Mouse (Mus musculus): ENCODE measurements around the gene Rsrc1. TPM values are rescaled to one million over a fixed set of nuclear protein-coding genes. Genes with fewer than 3 reads are reported as not detected.
"Not testable (repeated sequence)": the region's sequence is repeated elsewhere in the genome, so short reads cannot be mapped to it uniquely, and the experiment has no call there.

Gene Rsrc1
- total RNA-seq, 2 experiments from 2014 or later = 27.4 to 31.4 TPM

DNA sequence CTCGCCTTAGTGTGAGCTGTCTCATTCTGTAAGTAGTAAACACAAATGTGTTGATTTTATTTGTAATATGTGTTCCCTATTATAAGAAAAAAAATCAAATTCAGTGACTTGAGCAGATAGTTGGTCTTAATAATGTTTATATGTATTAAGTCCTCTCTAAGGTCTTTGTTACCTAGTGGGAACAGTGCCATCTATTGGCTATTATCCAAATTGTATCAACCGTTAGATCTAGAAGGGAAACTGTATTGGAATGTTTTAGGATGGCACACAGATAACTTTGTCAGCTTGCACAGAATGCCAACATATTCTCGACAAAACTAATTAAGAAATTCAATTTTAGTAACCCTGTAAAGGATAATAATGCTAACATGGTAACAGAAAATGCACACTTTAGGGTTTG, 216.0 kb downstream of the Rsrc1 start:
- intact Hi-C loops (cut with DNase I) = no loop called here
- DNase-seq (ENCODE audit: low spot score in 2 of 2) = no peak

DNA sequence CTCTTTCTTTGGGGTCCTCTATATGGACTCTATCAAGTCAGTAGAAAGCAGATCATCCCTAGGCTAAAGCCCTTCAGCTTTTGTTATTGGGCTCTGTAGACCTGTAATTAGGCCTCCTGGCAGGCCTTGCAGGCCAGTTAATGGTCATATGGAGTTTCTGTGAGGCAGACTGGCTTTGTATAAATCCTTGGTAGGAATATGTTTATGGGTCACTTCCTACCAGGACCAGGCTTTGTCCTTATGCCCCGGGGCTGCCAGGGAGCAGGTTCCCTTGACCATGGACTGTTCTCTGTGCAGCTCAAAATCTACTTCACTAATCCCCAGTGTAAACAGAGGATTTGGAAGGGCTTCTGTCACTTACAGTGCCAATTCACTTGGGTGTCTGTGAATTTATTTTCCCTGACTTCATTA, 231.9 kb downstream of the Rsrc1 start:
- DNase-seq (ENCODE audit: low spot score in 2 of 2) = no peak
- intact Hi-C loops (cut with DNase I) = no loop called here

DNA sequence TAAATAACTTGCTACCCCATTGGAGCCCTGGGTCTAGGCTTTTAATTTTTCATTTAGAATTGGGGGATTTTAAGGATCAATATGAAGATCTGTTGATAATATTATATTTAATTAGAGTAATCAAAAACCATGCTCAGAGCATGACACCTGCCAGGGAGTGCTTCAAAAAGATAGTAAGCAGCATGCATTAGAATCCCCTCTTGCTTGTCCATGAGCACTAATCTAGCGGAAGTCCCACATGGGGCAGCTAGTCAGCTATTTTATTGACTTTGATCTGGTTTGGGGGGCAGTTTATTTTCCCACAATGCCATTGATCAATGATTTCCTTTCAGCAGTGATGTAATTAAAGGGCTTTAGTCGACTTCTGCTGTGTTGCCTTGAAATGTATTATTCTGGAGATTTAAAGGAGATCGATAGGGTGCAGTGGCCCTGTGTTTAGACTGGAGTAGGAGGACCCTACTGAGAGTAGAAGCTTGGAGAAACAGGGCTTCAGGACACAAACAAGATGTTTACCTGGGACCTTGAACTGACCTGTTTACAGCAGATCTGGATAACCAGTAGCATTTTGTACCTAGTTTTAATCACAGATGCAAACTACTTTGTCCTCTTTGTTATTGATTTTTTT, 251.5 kb downstream of the Rsrc1 start:
- DNase-seq (ENCODE audit: low spot score in 2 of 2) = no peak
- intact Hi-C loops (cut with DNase I) = no loop called here

DNA sequence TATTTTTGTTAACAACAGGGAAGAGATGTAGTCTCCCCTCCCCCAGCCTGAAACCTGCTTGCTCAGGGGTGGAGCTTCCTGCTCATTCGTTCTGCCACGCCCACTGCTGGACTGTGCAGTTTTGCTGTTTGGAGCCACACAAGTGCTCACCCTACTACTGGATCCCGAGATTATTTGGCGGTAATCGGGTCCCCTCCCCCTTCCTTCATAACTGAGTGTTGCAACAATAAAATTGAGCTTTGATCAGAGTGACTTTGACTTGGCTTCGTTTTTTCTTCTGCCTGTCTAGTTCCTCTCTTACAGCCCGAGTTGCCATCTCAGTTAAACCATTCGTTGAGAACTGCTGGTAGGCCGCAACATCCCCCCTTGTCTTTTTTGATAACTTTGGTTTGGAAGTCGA, 261.3 kb downstream of the Rsrc1 start:
- DNase-seq (ENCODE audit: low spot score in 2 of 2); intact Hi-C loops (cut with DNase I): not testable (repeated sequence)

DNA sequence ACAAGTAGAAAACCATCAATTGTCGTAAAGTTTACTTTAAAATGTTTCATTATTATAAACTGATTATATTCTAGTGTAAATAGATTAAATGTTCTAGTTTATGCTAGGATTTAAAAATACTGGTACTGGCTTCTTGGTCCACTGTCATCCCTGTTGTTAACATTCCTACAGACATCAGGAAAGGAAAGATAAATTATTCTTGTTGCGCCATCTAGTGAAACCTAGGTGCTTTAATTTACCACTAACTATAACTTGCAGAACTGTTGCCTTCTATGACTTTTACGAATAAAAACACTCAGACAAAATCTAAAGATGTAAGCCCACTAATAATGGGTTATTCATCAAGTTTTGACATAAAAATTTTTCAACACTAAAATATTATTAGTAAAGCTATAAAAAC, 286.3 kb downstream of the Rsrc1 start:
- DNase-seq (ENCODE audit: low spot score in 2 of 2) = peak in 1 of 2 experiments; percentile 10
- intact Hi-C loops (cut with DNase I) = loop anchor here (5.0 kb wide), 1 partner anchor 855 kb away; no protein-coding TSS in a partner anchor

DNA sequence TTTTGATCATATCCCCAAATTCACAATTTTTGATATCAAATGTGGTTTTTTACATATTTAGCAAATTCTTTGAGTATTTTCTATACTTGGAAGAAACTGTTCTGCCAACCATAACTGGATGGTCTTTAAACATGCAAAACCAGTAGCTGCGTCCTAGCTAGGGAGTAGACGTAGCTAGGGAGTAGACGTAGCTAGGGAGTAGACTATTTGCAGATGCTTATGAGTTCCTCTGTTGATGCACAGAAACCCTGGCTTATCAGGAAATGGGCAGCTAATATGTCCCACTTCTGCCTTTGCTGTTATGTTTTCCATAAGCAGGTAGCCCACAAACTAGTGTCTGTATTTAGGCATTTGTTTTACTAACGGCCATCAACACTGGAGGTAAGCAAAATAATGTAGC, 298.6 kb downstream of the Rsrc1 start:
- no peak for DNase-seq (ENCODE audit: low spot score in 2 of 2)
- intact Hi-C loops (cut with DNase I) = no loop called here

DNA sequence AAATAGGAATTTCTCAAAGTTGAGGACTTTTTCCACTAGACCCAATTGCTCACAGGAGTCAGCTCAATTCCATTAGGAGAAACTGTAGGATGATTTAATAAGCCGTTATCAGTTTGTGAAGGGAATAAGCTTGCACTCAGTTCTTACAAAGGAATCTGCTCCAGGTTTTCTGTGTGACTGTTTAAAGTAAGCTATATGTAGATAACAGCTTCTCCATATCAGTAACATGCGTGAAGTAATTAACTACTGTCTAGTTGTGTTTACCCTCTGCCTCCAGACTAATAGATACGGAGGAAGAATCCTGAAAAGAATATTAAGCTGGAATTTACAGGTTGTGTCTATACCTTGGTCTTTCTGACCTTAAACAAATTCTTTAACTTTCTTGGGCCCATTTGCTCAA, 299.1 kb downstream of the Rsrc1 start:
- intact Hi-C loops (cut with DNase I) = no loop called here
- no peak for DNase-seq (ENCODE audit: low spot score in 2 of 2)

DNA sequence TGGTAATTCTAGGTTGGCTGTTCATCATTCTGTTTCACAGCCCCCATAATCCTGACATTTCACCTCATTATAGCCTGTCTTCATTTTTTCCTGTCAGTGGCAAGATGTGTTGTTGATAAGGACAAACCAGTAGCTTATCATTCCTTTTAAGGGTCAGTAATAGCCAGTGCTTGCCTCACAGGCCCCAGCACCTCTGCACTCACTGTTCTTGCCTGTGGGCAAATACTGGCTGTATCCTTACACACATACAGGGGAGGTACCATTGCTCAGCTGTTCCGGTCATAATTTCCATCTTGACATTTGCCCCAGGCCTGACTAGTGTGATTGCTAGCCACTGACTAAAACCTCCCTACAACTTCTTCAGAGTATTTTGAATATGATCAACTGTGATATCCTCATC, 302.8 kb downstream of the Rsrc1 start:
- intact Hi-C loops (cut with DNase I) = no loop called here
- no peak for DNase-seq (ENCODE audit: low spot score in 2 of 2)

DNA sequence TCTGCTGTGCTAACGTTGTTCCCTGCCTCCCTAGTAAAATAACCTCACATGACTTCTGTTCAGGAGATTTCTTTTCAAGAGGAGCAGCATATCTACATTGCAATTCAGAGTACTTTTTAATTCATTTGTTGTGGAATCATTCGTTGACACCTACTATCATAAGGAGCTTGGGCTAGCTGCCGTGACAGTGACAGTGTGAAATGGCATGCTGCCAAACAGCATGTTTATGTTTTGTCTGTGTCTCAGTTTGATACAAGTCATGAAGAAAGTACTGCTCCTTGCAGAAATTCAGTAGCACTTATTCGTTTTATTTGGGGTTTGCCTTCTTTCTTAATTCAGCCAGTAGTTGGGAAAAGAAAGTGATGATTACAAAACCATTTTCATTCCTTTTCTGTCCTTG, 303.7 kb downstream of the Rsrc1 start:
- peak; percentile 3 to 18 for DNase-seq (ENCODE audit: low spot score in 2 of 2)
- intact Hi-C loops (cut with DNase I) = no loop called here

DNA sequence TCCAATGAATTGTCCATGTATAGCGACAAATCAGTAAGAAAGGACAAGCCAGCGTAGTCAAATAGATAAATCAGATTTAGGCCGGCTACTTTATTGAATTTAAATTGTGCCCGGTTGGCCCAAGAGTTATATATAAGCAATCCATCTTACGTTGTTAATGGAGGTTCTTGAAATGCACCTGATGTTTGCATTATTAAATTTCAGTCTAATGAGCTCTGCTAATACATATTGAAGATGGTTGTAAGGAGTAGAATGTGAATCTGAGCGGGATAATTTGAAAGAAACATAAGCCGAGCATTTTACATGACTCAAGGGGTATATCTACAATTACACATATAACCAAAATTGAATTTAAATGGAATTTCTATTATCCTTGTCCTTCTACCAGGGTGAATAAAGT, 307.5 kb downstream of the Rsrc1 start:
- DNase-seq (ENCODE audit: low spot score in 2 of 2) = no peak
- intact Hi-C loops (cut with DNase I) = no loop called here

DNA sequence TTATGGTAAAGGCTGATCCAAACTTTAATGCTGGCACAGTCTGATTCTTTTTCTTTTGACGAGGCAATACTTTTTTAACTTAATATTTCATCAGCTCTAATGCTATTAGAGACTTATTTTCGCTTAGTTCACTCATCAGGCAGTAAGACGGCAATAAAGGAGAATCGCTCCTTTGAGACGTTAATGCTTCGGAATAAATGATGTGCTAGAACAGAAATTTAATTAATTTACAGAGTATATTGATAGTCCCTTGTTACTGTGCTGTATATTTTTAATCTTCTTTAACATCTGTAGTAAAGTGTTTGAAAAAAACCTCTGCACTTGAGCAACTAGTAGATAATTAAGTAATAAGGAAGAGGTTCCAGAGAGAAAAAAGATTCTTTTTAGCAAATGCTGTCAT, 308.3 kb downstream of the Rsrc1 start:
- intact Hi-C loops (cut with DNase I) = no loop called here
- DNase-seq (ENCODE audit: low spot score in 2 of 2) = no peak

DNA sequence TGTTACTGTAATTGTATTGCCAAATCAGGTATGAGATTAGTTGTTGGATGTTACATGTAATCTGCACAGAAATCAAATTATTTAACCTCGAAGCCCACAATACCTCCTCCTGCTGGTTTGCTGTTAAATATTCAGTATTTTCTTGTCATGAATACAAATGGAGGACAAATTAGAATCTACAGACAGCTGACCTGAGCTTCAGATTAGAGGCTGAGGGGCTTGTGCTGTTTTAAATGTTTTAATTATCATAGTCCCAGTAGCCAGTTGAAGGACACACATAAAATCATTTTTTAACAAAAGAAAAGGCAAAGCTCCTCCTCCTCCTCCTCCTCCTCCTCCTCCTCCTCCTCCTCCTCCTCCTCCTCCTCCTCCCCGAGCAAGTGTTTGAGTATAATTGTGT, 327.5 kb downstream of the Rsrc1 start:
- intact Hi-C loops (cut with DNase I) = no loop called here
- DNase-seq (ENCODE audit: low spot score in 2 of 2) = no peak

DNA sequence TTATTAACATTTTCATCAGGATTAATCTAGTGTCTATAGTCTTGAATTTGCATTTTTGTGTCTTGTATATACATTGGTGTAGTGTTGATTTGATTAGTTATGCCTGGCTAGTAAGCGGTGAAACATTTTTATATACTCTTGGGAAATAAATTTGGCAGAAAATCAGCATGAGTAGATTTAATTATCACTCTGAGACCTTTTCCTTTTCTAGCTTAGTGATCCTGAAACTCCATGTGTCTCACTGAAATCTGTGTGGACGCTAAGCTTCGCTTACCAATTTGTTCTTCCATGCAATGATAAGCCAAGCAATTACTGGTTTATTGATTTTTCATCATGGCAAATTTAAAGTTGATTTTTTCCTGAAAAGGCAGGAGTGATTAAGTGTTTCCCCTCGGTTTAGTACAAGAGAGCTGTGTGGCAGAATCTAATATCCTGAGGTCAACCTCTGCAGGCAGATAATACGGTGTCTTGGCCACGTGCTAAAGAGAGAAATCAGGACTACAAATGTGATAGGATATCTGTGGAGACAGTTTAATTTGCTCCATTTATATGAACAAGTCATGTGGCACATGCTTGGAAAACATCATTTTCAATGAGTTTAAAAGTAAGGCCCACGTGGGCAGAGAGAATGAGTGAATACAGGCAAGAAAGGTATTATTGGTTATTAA, 328.6 kb downstream of the Rsrc1 start:
- intact Hi-C loops (cut with DNase I) = no loop called here
- no peak for DNase-seq (ENCODE audit: low spot score in 2 of 2)

DNA sequence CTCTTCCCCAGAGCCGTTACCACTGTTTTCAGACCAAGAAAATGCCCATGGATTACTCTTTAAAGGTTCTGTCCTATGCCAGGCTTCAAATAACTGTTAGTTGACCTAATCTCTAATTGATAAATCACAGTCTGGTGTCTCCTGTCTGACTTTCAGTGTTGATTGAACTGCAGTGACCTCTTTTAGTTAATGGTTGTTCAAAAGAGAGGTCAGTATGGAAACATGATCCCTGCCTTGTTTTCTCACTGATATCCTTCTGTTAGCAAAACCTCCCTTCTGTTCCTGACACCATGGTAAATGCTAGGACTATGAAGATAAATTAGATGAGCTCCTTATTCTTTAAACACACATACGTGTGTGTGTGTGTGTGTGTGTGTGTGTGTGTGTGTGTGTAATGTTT, 330.2 kb downstream of the Rsrc1 start:
- intact Hi-C loops (cut with DNase I) = no loop called here
- DNase-seq (ENCODE audit: low spot score in 2 of 2) = no peak

DNA sequence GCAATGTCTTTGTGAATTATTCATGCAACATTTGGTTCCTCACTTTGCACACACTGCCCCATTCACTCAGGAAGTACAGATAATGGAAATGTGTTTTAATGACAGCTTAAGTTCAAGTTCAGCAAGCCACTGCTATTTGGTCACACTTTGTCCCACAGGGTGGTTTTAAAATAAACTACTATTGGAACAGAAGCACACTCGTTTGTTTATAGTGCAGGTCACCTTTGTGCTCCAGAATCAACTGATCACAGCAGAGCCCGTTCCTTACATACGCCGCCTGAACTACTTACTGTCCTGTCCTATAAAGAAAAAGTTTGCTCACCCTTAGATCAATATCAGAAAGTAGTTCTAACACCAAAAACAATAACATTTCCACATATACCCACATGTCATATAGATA, 341.2 kb downstream of the Rsrc1 start:
- no peak for DNase-seq (ENCODE audit: low spot score in 2 of 2)
- intact Hi-C loops (cut with DNase I) = no loop called here

DNA sequence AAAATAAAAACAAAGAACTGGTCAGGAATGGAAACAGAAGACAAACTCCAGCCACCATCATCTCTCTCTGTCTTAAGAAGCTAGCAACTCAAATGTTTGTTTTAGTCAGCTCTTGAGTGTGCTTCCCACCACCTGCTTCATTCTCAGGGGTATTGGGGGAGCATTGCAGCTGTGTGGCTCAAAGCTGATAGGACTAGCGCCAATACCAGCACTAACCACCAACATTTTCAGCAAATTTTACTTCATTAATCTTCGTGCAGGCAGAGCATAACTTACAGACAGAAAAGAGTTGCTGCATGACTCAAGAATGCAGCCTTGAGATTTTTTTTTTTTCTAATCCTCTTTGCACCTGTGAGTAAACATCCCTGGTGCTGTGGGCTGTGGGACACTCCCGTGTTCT, 358.4 kb downstream of the Rsrc1 start:
- no peak for DNase-seq (ENCODE audit: low spot score in 2 of 2)
- intact Hi-C loops (cut with DNase I) = no loop called here

DNA sequence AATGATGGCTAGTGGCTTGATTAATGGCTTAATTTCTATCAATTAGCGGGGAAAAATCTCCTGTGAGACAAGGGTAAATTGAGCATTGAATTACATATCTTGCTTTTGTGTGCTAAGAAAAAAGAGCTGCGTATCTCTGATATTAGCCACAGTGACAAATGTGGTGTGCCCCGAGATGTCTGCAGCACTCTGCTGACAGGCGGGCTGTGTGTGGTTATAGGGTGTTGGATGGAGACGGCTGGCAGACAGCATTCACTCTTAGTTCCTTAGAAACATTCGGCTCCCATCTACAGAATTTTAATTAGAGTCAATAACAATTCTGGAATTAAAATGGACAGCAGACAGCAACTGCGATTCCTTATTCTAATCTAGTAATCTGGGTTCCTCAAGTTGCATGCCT, 359.7 kb downstream of the Rsrc1 start:
- no peak for DNase-seq (ENCODE audit: low spot score in 2 of 2)
- intact Hi-C loops (cut with DNase I) = loop anchor here (10.0 kb wide), 1 partner anchor 356 kb away; the partner anchor contains the start of genes Rsrc1 and Shox2

DNA sequence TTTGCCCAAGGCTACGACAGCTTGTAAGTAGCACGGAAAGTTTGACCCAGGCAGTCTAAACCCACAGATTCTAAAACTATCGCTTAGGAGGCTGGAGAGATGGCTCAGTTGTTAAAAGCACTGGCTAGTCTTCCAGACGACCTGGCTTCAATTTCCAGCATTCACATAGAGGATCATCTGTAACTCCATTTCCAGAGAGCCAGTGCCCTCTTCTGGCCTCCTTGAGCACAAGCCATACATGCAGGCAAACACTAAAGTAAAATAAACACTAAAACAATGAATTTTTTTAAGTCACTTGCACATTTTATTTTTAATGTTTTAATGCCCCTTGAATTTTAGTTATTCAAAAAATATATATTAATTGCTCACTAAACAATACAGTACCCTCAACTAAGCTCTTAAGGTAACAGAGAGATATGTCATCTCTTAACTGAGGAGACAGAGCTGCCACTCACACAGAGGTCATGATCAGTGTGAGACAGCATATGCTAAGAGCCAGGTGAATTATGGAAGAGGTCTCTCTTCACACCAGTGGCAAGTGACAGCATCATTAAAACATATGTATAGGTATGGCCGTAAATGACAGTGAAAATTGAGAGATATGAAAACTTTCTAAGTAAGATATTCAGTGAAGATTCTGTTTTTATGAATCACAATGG, 361.9 kb downstream of the Rsrc1 start:
- intact Hi-C loops (cut with DNase I) = loop anchor here (10.0 kb wide), 1 partner anchor 358 kb away; the partner anchor contains the start of genes Rsrc1 and Shox2
- DNase-seq (ENCODE audit: low spot score in 2 of 2) = no peak

DNA sequence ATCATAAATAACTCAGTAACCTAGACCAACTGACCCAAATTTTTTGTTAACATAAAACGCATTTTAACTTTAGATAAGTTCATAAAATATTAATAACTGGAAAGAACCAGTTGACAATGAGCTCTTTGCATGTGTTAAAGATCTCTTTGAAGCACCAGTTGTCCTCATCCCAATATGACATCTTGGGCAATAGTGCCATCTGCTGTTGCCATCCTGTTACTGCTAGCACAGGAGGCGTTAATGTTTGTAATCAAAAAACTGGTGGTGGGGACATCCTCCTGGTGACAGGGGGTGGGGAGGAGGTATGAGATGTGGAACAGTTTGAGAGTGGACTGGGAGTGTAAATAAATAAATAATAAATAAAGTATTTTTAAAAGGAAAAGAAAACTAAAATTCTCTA, 363.4 kb downstream of the Rsrc1 start:
- intact Hi-C loops (cut with DNase I) = loop anchor here (2.0 to 10.0 kb wide), 2 partner anchors 360 to 934 kb away; partner anchors contain the start of genes Rsrc1 and Shox2
- DNase-seq (ENCODE audit: low spot score in 2 of 2) = peak; percentile 52 to 74

DNA sequence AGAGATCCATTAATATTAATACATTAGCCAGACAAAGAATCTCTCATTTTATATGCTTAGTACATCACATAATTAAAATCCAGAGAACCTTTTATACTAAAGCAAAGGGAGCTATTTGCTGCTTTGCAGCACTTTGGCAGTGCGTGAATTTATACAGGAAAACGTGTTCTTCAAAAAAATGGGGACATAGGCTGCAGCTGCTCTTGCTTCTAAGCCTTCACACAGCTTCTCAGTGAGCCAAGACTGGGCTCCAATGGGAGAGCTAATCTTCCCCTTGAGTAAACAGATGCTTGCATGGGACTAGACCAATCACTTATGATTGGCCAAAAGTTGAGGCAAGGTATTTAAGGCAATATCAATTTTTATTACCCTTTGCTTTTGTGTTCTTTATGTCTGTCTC, 365.5 kb downstream of the Rsrc1 start:
- intact Hi-C loops (cut with DNase I) = loop anchor here (5.0 to 10.0 kb wide), 2 partner anchors 362 to 1014 kb away; partner anchors contain the start of genes Rsrc1 and Shox2
- DNase-seq (ENCODE audit: low spot score in 2 of 2) = no peak
